Mouse (Mus musculus): ENCODE results near the gene Cc2d2b. TPM values are rescaled to one million over a fixed set of nuclear protein-coding genes. Genes with fewer than 3 reads are reported as not detected.

Gene Cc2d2b
- total RNA-seq, 2 experiments from 2014 or later, result 1.4 to 1.7 TPM

GRCm38 (mm10) chr19:40831416-40832201 lies 83.1 kb downstream of the Cc2d2b start:
- DNase-seq (ENCODE audit: low spot score in 2 of 2), result peak in 1 of 2 experiments; percentile 24

GRCm38 (mm10) chr19:40832361-40832760 lies 83.8 kb downstream of the Cc2d2b start:
- peak in 1 of 2 experiments; percentile 14 for DNase-seq (ENCODE audit: low spot score in 2 of 2)

GRCm38 (mm10) chr19:40834436-40834835 lies 85.9 kb downstream of the Cc2d2b start:
- no peak for DNase-seq (ENCODE audit: low spot score in 2 of 2)

- no peak for DNase-seq (ENCODE audit: low spot score in 2 of 2)
Observed at GRCm38 (mm10) chr19:40838205-40838604, 89.7 kb downstream of the Cc2d2b start.

GRCm38 (mm10) chr19:40840303-40840702 lies 91.8 kb downstream of the Cc2d2b start:
- DNase-seq (ENCODE audit: low spot score in 2 of 2), result no peak

GRCm38 (mm10) chr19:40841083-40841482 lies 92.5 kb downstream of the Cc2d2b start:
- no peak for DNase-seq (ENCODE audit: low spot score in 2 of 2)

GRCm38 (mm10) chr19:40841593-40841992 lies 93.0 kb downstream of the Cc2d2b start:
- no peak for DNase-seq (ENCODE audit: low spot score in 2 of 2)

GRCm38 (mm10) chr19:40844731-40845130 lies 96.2 kb downstream of the Cc2d2b start:
- no peak for DNase-seq (ENCODE audit: low spot score in 2 of 2)

- no peak for DNase-seq (ENCODE audit: low spot score in 2 of 2)
Observed at GRCm38 (mm10) chr19:40849391-40849790, 100.8 kb downstream of the Cc2d2b start.

GRCm38 (mm10) chr19:40859555-40859954 lies 111.0 kb downstream of the Cc2d2b start:
- DNase-seq (ENCODE audit: low spot score in 2 of 2), result no peak

GRCm38 (mm10) chr19:40868284-40868683 lies 119.7 kb downstream of the Cc2d2b start:
- DNase-seq (ENCODE audit: low spot score in 2 of 2), result no peak

GRCm38 (mm10) chr19:40869425-40870105 lies 121.0 kb downstream of the Cc2d2b start:
- no peak for DNase-seq (ENCODE audit: low spot score in 2 of 2)

GRCm38 (mm10) chr19:40872955-40873665 lies 124.6 kb downstream of the Cc2d2b start:
- peak; percentile 91 to 94 for DNase-seq (ENCODE audit: low spot score in 2 of 2)

Other genes with a start within 250 kb of the Cc2d2b start
- gene Sorbs1, start 235.0 kb upstream of the Cc2d2b start, total RNA-seq (2021), result 100 to 1,000 TPM; 147 to 148 TPM
- 10 to 100 TPM; 25.8 to 27.9 TPM for gene Aldh18a1, start 160.3 kb upstream of the Cc2d2b start, total RNA-seq (2021)
- gene Tctn3, start 136.5 kb upstream of the Cc2d2b start, total RNA-seq (2021), result 10 to 100 TPM; 21.7 to 23.9 TPM
- gene Entpd1, start 136.4 kb upstream of the Cc2d2b start, total RNA-seq (2021), result 10 to 100 TPM; 17.1 to 17.8 TPM
- gene Ccnj, start 82.5 kb downstream of the Cc2d2b start, total RNA-seq (2021), result 10 to 100 TPM in 1 of 2 experiments, 1 to 10 TPM in 1; 9.4 to 10.3 TPM
- gene Zfp518a, start 146.0 kb downstream of the Cc2d2b start, total RNA-seq (2021), result 1 to 10 TPM; 7.9 to 8.2 TPM
- 1 to 10 TPM; 2.3 to 2.4 TPM for gene Blnk, start 245.8 kb downstream of the Cc2d2b start, total RNA-seq (2021)